Mouse (Mus musculus) MEL-GATA-1-ER (cell line): ENCODE results near the gene Sart3.
A peak's percentile ranks its signal among the peaks of the same experiment; 100 is the strongest.

Experiments
- DNase-seq: peaks from one replicate; pipeline ENCODE4 v3.0.0-alpha.2; 2012; ENCODE audit warnings: low read depth; ENCODE audit errors: extremely low read depth

The Sart3 gene

DNA sequence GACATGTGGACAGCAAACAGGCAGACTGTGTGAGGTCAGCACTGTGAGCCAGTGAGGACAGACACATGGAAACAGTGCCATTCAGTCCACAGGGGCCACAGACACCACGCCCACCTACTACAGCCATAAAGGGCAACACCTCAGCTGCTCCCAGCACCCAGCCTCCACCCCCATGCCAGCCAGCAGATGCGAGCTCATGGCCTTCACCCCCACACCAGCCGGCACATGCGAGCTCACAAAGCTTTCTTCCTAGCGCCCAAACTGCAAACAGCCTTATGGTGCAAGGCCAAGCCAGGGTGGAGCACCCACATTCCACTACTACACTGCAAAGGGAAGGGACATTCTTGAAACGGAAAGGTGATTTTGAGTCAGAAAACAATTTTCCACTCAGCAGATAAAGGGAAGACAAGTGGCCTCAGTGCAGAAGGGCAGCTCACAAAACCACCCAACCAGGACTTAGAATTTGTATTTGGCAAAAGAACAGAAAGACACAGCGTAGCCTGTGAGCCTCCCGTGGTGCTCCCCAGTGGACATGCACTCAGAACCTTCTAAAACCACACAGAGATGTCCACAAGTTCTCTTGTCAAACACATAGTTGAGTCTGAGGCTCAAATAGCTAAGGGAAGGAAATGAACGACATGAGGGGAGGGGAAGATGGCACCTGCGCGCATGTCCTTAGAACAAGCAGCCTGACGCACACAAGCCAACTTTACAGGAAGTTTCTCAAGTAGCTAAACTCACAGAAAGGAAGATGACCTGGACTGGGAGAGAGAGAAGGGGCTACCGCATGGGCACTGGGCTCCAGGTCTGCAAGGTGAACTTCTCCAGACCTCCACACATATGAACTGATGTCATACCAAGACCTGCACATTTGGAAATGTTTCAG lies 6.4 kb downstream of the Sart3 start:
- no peak for DNase-seq

DNA sequence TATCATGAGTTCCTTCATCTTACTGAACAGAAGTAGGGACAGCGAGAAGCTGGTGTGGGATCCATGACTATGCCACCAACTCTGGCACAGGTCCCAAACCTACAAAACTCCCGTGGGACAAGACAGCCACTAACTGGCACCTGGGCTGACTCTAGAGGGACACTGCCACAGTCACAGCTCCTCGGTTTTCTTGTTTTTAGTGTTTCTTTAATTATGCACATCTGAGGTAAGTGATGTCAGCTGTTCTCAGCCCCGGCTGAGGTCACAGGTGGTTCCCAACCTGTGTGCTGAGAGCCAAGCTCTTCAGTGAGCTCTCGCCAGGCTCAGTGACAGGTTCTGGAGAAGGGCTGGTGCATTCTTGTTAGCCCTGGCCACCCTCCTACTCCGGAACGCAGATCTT lies 7.9 kb downstream of the Sart3 start:
- no peak for DNase-seq

DNA sequence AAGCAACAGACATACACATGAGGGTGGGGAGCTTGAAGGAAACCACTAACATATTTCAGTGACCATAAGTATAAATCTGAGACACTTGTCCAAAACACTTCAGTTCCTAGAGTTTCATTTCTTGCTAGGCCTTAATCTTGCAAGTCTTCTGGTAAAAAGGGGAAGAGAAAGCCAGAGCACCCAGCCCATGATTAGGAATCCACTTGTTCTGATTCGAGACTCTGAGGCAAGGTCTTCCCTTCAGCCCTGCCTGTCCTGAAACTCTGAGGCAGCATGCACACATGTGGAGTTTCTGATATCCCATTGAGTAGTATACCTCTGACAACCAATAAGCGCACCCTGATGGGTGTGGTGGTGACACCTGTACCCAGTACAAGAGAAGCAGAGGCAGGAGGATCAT lies 10.7 kb downstream of the Sart3 start:
- no peak for DNase-seq

DNA sequence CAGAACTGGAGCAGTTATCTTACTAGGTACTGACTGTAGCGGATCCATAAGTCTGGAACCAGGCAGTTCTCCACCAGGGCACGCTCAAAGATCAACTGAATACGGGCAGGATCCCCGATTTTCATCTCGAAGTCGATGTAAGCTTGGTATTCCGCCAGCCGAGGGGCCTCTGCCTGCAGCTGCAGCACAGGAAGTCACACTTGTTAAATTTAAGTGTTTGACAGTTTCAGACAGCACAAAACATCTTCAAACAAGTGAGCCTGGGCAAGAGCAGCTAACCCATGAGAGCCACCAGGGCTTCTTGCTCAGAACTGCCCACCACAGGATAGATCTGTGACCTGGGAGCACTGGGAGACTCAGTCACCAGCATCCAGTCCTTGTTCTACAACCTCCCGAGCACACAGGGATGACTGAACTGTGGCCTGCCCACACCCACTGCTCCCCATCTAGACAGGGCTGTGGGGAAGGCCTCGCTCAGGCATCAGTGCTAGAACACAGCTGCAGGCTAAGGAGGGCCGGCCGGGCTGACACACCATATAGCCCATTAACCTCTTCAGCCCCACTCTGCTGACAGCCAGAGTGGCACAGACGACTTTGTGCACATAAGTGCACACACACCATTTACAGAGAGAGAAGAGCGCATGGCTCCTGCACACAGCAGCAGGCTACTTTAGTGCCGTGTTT lies 16.8 kb downstream of the Sart3 start:
- DNase-seq: no peak

DNA sequence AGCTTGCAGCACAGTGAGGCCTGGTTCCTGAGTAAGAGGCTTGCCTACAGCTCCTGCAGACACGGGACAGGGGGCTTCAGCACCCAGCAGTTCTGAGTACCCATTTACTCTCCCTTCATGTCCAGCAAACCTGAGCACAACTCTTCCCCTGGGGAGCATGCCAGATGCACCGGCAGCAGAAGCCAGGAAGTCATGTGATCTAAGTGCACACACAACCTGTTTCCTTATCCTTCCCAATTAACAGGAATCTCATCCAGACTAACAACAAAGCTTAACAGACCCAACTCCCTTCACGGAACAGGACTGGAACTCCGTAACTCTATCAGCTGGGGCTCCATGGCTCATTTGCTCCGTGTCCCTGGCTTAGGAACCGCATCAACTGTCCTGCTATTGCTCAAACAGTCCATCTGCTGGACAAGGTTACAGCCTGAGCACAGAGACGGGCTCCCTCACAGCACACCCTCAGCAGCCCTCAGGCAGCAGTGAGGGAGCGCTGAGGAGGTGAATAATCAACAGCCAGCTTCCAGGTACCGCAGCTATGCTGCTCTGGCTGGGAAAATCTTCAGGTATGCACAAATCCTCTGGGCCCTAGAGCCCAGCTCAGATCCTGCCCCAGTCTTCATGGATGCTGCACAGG lies 20.7 kb downstream of the Sart3 start:
- no peak for DNase-seq

DNA sequence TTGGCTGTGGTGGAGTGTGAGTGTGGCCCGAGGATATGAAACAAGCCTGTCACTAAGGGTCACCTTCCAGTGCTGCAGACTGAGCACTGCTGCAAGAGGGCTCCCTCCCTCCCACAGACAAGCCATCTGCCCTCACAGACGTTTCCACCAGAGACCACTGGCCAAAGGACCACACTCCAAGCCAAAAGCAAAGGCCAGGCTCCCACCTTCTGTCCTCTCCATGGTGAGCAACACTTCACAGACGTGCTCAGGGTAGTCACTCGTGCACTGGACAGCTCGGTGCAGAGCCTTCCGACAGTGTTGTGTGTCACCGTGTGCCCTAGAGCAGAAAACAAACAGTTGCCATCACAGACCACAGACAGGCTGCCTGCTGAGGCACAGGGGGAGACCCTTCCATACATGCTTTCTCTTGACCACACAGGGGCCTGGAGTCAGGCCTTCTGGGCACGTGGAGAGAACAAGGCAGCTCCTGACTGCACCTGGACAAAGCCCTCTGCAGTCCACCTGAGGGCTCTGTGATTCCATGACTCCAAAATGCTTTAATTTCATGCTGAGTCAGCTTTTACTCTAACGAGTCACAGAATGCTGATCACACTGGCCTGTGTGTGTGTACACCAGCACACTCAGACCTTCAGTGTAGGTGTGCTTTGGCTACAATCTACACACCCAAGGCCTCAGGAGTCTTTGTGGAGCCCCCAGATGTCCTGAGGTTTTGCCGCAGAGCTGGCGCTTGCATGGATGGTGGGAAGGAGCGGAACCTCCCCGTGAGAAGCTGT lies 23.6 kb downstream of the Sart3 start:
- no peak for DNase-seq

DNA sequence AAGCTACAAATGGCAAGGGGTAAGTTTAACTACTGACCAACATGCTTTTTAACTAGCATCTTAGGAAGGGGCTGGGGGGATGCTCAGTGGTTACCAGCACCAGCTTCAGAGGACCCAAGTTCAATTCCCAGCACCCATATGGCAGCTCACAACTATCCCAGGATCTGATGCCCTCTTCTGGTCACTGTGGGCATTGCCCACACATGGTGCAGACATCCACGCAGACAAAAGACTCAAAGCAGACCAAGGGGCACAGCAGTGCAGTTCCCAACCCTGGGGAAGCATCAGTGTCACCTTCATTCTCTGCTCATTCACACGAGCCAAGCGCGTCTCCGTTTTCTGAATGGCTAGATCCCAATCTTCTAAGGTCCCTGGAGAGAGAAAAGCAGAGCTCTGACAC lies 24.7 kb downstream of the Sart3 start:
- no peak for DNase-seq

DNA sequence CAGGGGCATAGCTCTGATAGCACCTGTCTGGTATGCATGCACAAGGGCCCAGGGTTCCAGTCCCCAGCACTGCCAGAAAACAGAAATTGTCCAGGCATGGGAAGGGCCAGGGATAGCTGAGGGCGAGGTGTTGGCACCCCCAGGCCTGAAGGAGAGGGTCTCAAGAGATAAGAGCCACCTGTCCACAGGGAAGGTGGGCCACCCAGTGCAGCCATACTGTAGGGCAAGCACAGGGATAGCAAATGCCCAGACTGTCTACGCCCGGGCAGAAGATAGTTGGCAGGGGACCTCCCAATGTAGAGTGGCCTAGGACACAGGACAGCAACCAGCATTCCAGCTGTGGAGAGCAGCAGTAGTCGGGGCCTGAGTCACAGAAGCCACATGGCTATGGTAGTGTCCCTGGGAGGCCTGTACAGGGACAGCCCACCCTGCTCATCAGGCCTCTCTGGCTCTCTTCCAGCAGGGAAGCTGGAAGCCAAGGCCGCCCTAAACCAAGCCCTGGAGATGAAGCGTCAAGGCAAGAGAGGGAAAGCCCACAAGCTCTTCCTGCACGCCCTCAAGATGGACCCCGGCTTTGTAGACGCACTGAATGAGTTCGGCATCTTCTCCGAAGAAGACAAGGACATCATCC lies 34.6 kb downstream of the Sart3 start:
- no peak for DNase-seq

DNA sequence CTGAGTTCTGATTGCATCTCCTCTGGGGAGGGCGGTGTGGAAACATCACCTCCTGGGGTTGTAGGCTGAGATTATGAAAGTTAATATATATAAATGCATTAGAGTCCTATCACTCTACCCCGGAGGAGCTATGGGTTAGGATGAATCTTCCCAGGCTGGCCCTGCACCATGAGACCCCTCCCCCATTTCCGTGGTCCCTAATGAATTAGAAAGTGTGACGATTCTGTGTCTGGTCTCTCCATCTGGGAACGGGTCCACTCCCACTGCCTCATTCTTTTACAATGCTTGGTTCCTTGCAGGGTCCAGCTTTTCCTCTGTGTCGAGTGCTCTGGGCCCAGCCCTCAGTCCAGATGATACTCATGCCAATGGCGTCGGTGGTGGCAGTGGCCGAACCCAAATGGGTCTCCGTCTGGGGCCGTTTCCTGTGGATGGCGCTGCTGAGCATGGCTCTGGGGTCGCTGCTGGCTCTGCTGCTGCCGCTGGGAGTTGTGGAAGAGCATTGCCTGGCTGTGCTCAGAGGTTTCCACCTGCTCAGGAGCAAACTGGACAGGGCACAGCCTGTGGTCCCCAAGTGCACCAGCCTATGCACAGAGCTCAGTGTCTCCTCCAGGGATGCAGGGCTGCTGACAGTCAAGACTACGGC lies 35.7 kb downstream of the Sart3 start:
- DNase-seq: no peak

DNA sequence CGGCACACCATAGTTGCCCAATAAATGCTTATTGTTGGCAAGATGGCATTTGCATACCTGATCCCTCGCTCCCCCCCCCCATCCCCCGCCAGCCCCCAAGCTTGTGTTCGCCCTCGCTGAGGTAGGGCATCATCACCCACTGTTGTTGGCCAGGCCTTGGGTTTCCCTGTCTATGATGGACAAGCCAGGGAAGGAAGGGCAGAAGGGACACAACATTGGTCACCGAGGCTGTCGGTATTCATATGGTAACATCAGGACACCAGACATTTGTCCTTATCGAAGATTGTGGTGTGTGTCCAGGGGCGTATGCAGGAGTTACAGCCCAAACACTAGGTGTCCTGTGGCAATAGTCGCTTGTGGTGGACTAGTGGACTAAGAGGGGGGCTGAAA lies 36.2 kb downstream of the Sart3 start:
- DNase-seq: no peak

DNA sequence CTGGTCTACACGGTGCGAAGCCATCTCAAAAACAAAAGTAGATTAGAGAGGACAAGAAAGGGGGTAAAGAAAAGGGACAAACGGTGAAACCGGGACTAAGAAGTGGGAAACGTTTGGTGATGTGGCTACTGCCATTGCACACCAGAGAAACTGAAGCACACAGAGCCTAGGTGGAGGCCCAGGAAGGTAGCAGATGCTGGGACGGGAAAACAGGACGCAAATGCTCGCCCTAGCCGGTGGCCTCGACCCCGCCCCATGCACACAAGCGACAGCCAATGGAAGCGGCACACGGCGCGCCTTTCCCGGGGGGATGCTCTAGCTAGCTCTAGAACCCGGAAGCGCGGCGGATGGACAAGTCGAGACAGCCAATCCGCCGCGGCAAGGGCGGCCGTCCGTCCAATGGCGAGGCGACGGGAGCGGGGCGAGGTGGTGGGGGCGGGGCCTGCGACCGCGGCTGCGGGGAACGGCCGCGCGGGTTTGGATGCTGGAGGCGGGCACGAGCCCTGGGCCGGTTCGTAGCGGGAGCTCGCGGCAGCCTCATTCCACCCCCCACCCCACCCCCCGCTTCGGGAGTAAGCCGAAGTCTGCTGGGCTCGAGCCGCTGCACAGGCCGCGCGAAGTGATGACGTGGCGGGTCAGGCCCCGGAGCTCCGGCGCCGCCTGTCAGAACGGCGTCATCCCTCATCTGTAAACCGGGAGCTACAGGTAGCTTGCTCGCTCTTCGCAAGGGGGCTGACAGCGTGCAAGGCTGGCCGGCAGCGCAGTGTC lies 36.8 kb downstream of the Sart3 start, which contains the start of gene Ficd:
Gene Ficd (plus strand): TSS at position 459 of the 768 bp plus-strand sequence.
- DNase-seq: peak; percentile 89

DNA sequence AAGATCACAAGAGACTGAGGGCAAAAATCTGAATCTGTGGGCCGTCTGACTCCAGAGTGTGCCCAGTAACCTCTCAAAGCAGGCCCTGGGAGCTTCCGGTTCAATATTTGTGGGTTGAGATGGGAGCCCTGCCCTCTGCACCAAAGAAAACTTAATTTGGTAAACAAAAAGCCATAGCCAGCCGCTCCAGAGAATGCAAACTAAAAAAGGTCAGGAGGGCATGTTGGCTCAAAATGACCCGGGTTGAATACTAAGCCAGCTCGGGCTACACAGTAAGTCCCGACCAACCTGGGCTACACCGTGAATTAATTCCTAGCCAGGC lies 37.3 kb downstream of the Sart3 start:
- DNase-seq: no peak

DNA sequence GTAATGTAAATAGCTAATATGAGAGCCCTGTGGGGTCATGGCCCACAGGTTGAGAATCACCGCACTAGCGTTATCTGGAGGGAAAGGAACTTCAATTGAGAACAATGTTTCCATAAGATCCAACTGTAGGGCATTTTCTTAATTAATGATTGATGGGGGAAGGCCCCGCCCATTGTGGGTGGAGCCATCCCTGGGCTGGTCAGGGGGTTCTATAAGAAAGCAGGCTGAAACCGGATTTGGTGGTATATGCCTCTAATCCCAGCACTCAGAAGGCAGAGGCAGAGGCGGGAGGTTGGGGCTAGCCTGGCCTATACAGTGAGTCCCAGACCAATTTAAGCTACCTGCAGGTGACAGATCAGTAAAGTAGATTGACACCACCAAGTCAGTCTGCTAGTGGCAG lies 37.9 kb downstream of the Sart3 start:
- no peak for DNase-seq

DNA sequence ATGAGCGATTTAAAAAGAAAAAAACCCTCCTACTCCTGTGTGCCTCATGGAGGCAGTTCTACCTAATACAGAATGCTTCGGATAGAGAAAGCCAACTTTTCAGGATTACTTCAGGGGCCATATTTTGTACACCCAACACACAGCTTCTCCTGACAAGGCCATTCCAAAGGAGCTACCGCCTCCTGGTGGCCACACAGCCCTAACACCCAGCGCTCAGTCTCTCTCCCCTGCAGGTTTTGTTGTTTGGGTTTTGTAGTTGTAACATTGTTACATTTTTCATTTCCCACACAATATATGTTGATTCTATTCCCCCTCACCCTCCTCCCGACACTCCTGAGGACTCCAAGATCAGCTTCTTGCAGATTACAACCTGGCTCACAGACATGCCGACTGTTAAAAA lies 40.1 kb downstream of the Sart3 start:
- DNase-seq: peak; percentile 20

DNA sequence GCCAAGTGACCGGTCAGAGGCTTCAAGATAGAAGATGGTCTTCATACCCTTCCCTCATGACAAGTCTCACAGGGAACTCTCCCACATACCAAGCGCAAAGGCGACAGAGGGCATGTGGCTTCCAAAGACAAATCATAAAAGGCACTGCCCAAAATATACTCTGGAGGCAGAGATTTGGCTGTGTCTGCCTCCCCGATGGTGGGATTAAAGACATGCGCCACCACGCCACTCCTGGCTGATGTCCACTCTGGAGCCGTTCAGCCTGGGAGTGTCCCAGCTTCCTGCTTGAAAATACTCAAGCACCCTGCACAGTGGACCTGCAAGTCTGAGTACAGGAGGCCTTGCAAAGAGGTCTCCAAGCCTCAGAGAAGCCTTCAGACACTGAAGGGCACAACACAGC lies 41.1 kb downstream of the Sart3 start:
- no peak for DNase-seq

DNA sequence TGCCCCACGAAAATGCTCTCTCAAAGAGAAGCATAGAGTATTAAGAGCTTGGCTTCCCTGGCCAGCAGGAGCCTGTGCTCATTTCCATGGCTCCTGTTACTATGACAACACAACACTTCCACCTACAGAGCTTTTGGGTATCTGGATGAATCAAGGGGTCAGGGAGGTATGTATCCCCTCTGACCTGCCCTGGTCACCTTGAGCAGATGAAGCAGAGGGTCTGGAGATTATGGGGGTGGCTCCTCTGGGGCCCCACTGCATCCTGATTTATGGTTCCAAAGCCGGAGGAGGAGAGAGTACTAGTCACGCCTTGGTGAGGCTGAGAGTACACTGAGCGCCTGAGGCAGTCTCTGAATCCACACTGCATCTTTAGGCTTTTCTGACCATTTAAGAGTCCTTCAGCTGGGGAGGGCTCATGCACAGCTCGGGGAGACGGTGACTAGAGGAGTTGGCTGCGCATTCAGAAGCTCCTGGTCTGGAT lies 41.6 kb downstream of the Sart3 start:
- DNase-seq: no peak

DNA sequence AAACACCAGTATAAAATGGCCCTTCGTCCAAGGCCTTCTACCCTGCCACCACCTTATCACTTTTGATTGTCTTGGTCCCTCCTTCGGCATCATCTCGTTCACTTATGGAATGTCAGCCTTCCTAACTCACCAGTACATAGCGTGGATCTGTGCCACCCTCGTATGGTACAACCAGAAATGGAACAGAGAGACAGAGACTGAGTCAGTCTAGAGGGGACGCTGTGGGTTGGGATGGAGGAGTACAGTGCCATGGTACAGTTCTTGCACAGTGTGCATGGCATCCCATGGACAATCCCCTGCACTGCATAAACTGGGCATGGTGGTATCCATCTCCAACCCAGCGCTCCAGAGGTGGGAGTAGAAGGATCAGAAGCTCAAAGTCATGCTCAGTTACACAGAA lies 43.6 kb downstream of the Sart3 start:
- DNase-seq: no peak

DNA sequence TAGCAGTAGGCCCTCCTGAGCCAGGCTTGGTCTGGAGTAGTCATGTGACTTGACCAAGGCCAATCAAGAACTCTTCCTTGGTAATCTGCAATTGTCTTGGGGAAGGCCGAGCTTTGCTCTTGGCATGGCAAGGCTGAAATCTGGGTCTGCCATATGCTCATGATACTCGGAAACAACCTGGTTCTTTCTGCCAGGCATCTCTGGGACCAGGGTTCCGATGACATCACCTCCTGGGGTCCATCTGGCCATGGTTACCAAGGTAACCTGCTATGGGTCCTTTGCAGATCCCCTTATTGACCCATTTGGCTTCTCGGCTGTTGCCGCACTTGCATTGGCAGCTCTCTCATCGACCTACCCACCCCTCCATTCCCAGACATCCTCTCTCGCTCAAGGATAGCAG lies 44.3 kb downstream of the Sart3 start:
- DNase-seq: no peak

DNA sequence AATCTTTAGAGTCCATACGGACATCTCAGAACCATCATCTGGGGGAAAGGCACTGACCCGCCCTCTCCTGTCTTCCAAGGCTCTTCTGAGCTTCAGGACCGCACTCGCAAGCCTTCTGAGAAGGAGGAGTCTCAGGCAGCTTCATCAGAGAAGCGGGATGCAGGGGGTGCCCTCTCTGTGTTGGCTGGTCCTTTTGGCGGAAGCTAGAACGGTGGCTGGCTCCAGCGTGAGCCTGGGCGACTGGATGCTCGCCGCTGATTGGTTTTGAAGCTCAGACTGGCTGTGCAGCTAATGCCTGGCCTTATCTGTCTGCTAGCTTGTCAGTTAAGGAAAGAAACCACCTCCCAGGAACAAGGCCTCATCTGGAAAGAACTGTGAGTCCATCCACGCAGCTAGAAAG lies 45.1 kb downstream of the Sart3 start:
- no peak for DNase-seq

DNA sequence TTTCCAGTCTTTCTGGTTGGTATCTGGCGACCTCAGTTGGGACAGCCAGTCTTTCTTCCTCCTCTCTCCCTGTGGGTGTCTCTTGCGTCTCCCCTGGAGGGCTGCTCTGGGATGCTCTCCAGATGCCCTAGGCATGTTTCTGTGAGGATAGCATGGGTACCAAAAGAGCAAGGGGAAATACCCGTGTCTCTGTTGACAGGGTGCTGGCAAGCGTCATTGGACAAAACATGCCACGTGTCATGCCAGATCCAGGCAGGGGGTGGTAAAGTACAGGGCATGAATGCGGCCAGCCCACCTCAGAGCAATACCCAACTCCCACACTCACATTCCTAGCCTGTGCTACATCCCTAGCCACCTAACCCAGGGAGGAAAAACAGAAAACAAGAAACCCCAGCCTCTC lies 45.7 kb downstream of the Sart3 start:
- DNase-seq: no peak
